Mouse (Mus musculus) myocyte (in vitro differentiated cells): ENCODE measurements at regions not wholly inside any gene's neighbourhood (a gene's known extent, or its start where the extent isn't known, plus 50 kb on each side); places are given as distances from the start of the nearest gene placed in this dataset.

Experiments
- E2F4 ChIP-seq: IDR thresholded peaks from one replicate; pipeline ENCODE4 v1.6.1; 2011; ENCODE audit warnings: mild to moderate bottlenecking, control low read depth, moderate library complexity; ENCODE audit not compliant: insufficient read depth
- MAX ChIP-seq: IDR thresholded peaks from one replicate; pipeline ENCODE4 v1.6.1; 2011; ENCODE audit warnings: low read depth, mild to moderate bottlenecking, control low read depth
- POLR2A ChIP-seq: IDR thresholded peaks from one replicate; pipeline ENCODE4 v1.6.1; 2011; ENCODE audit warnings: low read depth, mild to moderate bottlenecking, control low read depth, moderate library complexity; ENCODE audit not compliant: insufficient read length
- SRF ChIP-seq: IDR thresholded peaks from one replicate; pipeline ENCODE4 v1.6.1; 2011; ENCODE audit warnings: low read depth; ENCODE audit not compliant: control insufficient read depth, insufficient read length
- TCF12 ChIP-seq: IDR thresholded peaks from one replicate; pipeline ENCODE4 v1.6.1; 2011; ENCODE audit warnings: mild to moderate bottlenecking, control low read depth; ENCODE audit not compliant: poor library complexity, insufficient read depth, severe bottlenecking

DNA sequence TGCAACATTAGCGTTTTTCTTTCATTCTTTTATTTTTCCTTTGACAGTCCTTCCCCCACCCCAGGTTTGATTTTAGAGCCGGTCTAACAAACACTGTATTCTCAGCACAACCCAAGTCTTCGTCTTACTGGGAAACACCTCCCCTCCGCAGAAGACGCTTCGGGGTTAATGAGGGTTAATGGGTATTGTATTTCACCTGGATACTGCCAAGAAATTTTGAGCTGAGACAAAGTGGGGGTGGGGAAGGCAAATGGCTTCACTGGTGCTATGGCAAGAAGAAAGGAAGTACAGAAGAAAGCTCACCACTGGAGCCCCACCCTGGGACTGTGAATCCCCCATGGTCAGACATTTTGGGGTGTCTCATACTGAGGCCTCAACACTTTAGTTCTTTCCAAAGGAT is 626.0 kb downstream of the Nr2f2 start:
- no peak for TF ChIP-seq POLR2A
- TF ChIP-seq TCF12: no peak
- no peak for TF ChIP-seq SRF
- no peak for TF ChIP-seq E2F4
- TF ChIP-seq MAX: no peak
